Mouse (Mus musculus) left cerebral cortex, adult 2 months (tissue): Measurements from ENCODE around the gene Abcc10. TPM values are rescaled to one million over a fixed set of nuclear protein-coding genes. Genes with fewer than 3 reads are reported as not detected.

Source experiments
- DNase-seq, 2 experiments: peaks; one replicate each; pipeline ENCODE4 v3.0.0; 2021 to 2022; ENCODE audit warnings: low spot score in 2 of 2, mixed read lengths in 1 of 2; ENCODE audit errors: extremely low spot score in 1 of 2
- H3K27ac ChIP-seq: fragments of 200-600 bp; 2 replicates; pipeline ENCODE4 v1.8.1; 2022
- H3K4me3 ChIP-seq: fragments of 200-600 bp; 2 replicates; pipeline ENCODE4 v1.8.1; 2022
- CTCF ChIP-seq: fragments of 200-600 bp; IDR thresholded peaks from 2 replicates; pipeline ENCODE4 v1.8.1; 2022; ENCODE audit warnings: antibody characterized with exemption, mild to moderate bottlenecking, moderate library complexity
- intact Hi-C: fragments of 180-260 bp; cut with DNase I; formaldehyde crosslinking; loops from one replicate; pipeline ENCODE4 v1.15.1; 2025
- total RNA-seq, 2 experiments: library from RNA; stranded (reverse); gene quantifications; 2 replicates each; pipeline ENCODE4 v1.2.3; 2021

The Abcc10 gene
- total RNA-seq, 2 experiments from 2014 or later: 10.0 to 11.5 TPM

GRCm38 (mm10) chr17:46283911-46284310 lies 44.2 kb downstream of the Abcc10 start:
- no peak overlapping the region for H3K27ac ChIP-seq
- TF ChIP-seq CTCF: no peak
- no peak overlapping the region for H3K4me3 ChIP-seq
- intact Hi-C loops: loop anchor here (2.0 kb wide), 1 partner anchor 13 kb away; the partner anchor contains the start of gene Dlk2
- DNase-seq: no peak

DNA sequence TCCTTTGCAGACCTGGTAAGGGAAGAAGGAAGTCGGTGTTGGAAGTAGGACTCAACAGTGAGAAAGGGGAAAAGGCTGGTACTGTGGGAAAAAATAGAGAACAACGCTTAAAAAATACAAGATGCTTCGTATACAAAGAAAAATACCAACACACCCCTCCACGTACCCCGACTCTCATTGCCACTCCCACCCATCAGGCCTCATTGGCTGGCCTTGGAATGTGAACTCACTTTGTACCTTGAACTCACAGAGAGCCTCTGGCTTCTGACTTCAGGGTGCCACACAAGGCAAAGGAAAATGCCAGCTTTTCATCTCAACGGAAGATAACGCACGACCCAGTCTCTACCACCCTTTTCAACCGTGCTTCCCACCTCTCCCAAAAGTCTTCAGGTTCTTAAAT lies 45.0 kb downstream of the Abcc10 start:
- peak overlapping the region; percentile 72 for H3K4me3 ChIP-seq
- no peak for DNase-seq
- intact Hi-C loops: loop anchor here (2.0 kb wide), 1 partner anchor 14 kb away; the partner anchor contains the start of gene Dlk2
- no peak for TF ChIP-seq CTCF
- H3K27ac ChIP-seq: peak overlapping the region; percentile 3; the same call in 1 of the 2 replicates

DNA sequence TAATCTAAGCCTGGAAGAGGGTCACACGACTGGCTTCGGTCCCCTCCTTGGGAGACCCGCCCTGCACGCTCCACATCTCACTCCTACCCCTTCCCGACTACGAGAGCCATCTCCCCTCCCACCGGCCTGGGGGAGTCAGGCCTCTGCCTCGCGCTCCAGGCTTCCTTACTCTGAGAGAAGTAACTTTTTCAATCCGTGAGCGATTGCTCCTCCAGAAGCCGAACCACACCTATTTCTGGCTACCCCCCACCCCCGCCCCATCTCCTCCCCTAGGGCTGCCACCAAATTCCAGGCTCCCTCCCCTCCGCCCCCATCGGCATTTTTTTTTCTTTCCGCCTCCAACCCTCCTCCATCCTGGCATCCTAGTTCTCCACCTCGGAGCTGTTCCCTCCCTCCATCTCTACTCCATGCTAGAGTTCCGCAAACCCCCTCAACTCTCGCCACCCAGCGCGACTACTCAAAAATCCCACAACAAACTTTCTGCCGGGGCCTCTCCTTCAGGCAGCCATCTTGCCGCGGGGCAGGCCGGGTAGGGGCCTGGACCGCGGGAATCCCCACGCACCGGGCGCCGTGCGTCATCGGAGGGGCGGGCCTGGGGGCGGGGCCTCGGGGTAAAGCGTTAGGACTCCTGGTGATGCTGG lies 45.5 kb downstream of the Abcc10 start, which contains the start of gene Tjap1:
Gene Tjap1, minus strand, starts transcription at position 544 of the 641 bp plus-strand sequence.
- Histone ChIP-seq H3K27ac (peak within 1 kb of the TSS; percentile 66), H3K4me3 (peak within 1 kb of the TSS; percentile 72)
- intact Hi-C loops: loop anchor here (2.0 kb wide), 1 partner anchor 14 kb away; the partner anchor contains the start of gene Dlk2
- no peak for TF ChIP-seq CTCF
- DNase-seq: peak; percentile 82 to 86

- no peak for TF ChIP-seq CTCF
- Histone ChIP-seq H3K4me3 (no peak overlapping the region), H3K27ac (peak overlapping the region; percentile 68)
- intact Hi-C loops: no loop called here
- DNase-seq: no peak
Measured at GRCm38 (mm10) chr17:46278011-46278765, 50.0 kb downstream of the Abcc10 start.

DNA sequence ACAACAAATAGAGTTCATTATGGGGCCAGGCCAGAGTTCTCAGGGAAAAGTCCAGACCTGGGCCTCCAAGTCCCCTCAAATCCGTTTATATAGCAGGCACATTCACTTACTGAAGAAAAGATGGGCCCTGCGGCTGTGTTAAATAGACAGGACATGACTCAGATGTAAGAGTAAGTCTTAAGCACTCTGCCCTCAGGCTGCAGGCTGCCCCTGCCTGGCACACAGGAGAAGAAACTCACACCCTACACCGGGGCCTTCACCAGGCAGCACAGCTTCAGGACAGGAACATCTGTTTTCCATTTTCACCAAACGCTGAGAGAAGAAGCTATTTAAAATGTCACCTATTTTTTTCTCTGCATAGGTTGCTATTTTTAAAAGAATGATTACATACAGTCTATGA lies 50.6 kb downstream of the Abcc10 start:
- Histone ChIP-seq H3K4me3 (no peak overlapping the region), H3K27ac (peak overlapping the region; percentile 28; the same call in 1 of the 2 replicates)
- intact Hi-C loops: no loop called here
- no peak for TF ChIP-seq CTCF
- no peak for DNase-seq

GRCm38 (mm10) chr17:46275506-46275905 lies 52.6 kb downstream of the Abcc10 start:
- intact Hi-C loops: no loop called here
- DNase-seq: no peak
- Histone ChIP-seq H3K27ac (no peak overlapping the region; the same call in 1 of the 2 replicates), H3K4me3 (no peak overlapping the region)
- no peak for TF ChIP-seq CTCF

GRCm38 (mm10) chr17:46275034-46275433 lies 53.1 kb downstream of the Abcc10 start:
- H3K4me3 ChIP-seq: no peak overlapping the region
- intact Hi-C loops: no loop called here
- no peak for DNase-seq
- H3K27ac ChIP-seq: no peak overlapping the region; the same call in 1 of the 2 replicates
- TF ChIP-seq CTCF: no peak

DNA sequence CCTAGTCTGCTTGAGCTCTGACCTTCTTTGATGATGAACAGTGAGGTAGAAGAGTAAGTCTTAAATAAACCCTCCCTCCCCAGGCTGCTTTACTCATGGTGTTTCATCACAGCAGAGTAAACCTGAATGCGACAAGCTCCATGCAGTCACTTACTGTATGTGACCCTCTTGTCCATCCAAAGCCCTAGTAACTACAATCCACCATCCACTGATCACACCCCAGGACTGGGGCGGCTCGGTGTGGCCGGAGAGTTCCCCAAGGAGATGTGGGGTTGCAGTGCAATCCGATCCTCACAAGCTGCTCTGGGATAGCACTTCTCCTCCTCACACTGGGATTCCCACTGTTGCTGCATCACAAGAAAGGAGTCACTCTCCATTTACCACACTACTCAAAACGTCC lies 53.7 kb downstream of the Abcc10 start:
- no peak for TF ChIP-seq CTCF
- Histone ChIP-seq H3K4me3 (no peak overlapping the region), H3K27ac (peak overlapping the region; percentile 86)
- intact Hi-C loops: no loop called here
- DNase-seq: no peak

- DNase-seq: peak in 1 of 2 experiments; percentile 22
- no peak for TF ChIP-seq CTCF
- no peak overlapping the region for H3K4me3 ChIP-seq
- H3K27ac ChIP-seq: peak overlapping the region; percentile 86
- intact Hi-C loops: no loop called here
Measured at GRCm38 (mm10) chr17:46273803-46274236, 54.3 kb downstream of the Abcc10 start.

GRCm38 (mm10) chr17:46272675-46273074 lies 55.5 kb downstream of the Abcc10 start:
- intact Hi-C loops: no loop called here
- H3K27ac ChIP-seq: peak overlapping the region; percentile 86

DNA sequence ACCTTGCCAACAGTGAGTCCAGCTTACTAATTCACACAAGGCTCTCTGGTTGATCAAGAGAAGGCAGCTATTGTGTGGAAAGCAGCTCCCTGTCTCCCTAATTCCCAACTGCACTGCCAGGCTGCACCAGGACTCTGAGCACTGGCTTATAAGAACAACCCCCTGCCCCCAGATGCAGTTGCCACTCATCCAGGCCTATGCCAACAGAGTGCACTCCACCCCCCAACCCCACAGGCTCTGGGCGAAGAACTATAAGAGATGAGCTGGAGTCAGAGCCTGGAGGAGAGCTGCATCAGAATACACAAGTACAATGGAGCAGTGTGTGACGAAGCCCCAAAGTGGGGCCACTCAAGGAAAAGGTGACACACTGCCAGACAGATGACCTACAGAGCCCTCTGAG lies 56.1 kb downstream of the Abcc10 start:
- TF ChIP-seq CTCF: no peak
- intact Hi-C loops: no loop called here
- peak in 1 of 2 experiments; percentile 12 for DNase-seq
- no peak overlapping the region for H3K4me3 ChIP-seq
- peak overlapping the region; percentile 64 for H3K27ac ChIP-seq

More at GRCm38 (mm10) chr17:46272675-46273074, 55.5 kb downstream of the Abcc10 start:
- TF ChIP-seq CTCF: no peak
- no peak overlapping the region for H3K4me3 ChIP-seq
- DNase-seq: no peak
